9 mouse cellular contexts compared by ENCODE assay signal in genomic region chr1:131089525-131090127, GRCm38 (mm10). TPM values are rescaled to one million over a fixed set of nuclear protein-coding genes. Genes with fewer than 3 reads are reported as not detected.
A peak's percentile ranks its signal among the peaks of the same experiment; 100 is the strongest.
DNase-seq lines count a peak whose midpoint lies in the region; ATAC-seq lines count a peak whose summit lies in the region.
"Had no signal": no experiment of that assay in that cellular context is flagged by ENCODE, and none has a peak within 500 bp of the region (broad histone marks: within the 10 kb centered on the region; RNA-seq: fewer than 3 reads in every experiment).

No protein-coding gene starts in this region.

- no peak for DNase-seq in midbrain, embryonic 10.5 days (ENCODE audit: low spot score)
- no peak for DNase-seq in embryonic facial prominence, embryonic 14.5 days (ENCODE audit: low spot score)
- peak; percentile 83 for DNase-seq in skeletal muscle tissue, adult 2 months (ENCODE audit: low read depth, low spot score)
- no peak for DNase-seq in yolk sac, embryonic 10.5 days (ENCODE audit: low spot score)
- no peak for DNase-seq in cerebellum, postnatal 10 days
- DNase-seq in right cerebral cortex, adult 18-20 months: no peak
- DNase-seq: layer of hippocampus, postnatal 36 days had no signal

- peaks cover 99% of the 10 kb centered on the region for H3K4me1 ChIP-seq in midbrain, embryonic 10.5 days
- H3K4me1 ChIP-seq in midbrain, embryonic 16.5 days (ENCODE audit: control insufficient read depth, insufficient read depth, low read length): peaks cover 48% of the 10 kb centered on the region
- peaks cover 57% of the 10 kb centered on the region for H3K4me1 ChIP-seq in embryonic facial prominence, embryonic 14.5 days (ENCODE audit: control insufficient read depth, insufficient read depth, low read length)
- peaks cover 76% of the 10 kb centered on the region for H3K4me1 ChIP-seq in limb, embryonic 12.5 days (replicated peaks)

- no peak overlapping the region for H3K9ac ChIP-seq in midbrain, embryonic 16.5 days (ENCODE audit: low read depth, low read length)
- no peak overlapping the region for H3K9ac ChIP-seq in embryonic facial prominence, embryonic 14.5 days (ENCODE audit: low read depth, low read length)
- no peak overlapping the region for H3K9ac ChIP-seq in limb, embryonic 12.5 days (replicated peaks)

- H3K4me2 ChIP-seq in midbrain, embryonic 16.5 days (ENCODE audit: low read length): no peak overlapping the region
- no peak overlapping the region for H3K4me2 ChIP-seq in embryonic facial prominence, embryonic 14.5 days (ENCODE audit: low read depth, low read length)
- no peak overlapping the region for H3K4me2 ChIP-seq in limb, embryonic 12.5 days

- peak overlapping the region; percentile 67; the same call in 1 of the 2 replicates for H3K27ac ChIP-seq in midbrain, embryonic 10.5 days (replicated peaks)
- no peak overlapping the region for H3K27ac ChIP-seq in midbrain, embryonic 16.5 days (ENCODE audit: low read length)
- H3K27ac ChIP-seq in embryonic facial prominence, embryonic 14.5 days (replicated peaks; ENCODE audit: low read depth, low read length): no peak overlapping the region
- H3K27ac ChIP-seq in limb, embryonic 12.5 days: peak overlapping the region; percentile 17; the same call in 1 of the 2 replicates

- H3K4me3 ChIP-seq in midbrain, embryonic 10.5 days: no peak overlapping the region
- H3K4me3 ChIP-seq in midbrain, embryonic 16.5 days (ENCODE audit: low read depth, low read length): no peak overlapping the region
- H3K4me3 ChIP-seq in embryonic facial prominence, embryonic 14.5 days (ENCODE audit: low read depth, low read length): no peak overlapping the region
- no peak overlapping the region for H3K4me3 ChIP-seq in limb, embryonic 12.5 days (replicated peaks)

- H3K27me3 ChIP-seq in midbrain, embryonic 10.5 days (ENCODE audit: low read depth, poor library complexity, severe bottlenecking): no peaks in the 10 kb centered on the region
- H3K27me3 ChIP-seq in midbrain, embryonic 16.5 days (ENCODE audit: control insufficient read depth, insufficient read depth, low read depth, low read length): no peaks in the 10 kb centered on the region
- H3K27me3 ChIP-seq in embryonic facial prominence, embryonic 14.5 days (replicated peaks; ENCODE audit: control insufficient read depth, insufficient read depth, low read length): no peaks in the 10 kb centered on the region
- H3K27me3 ChIP-seq in limb, embryonic 12.5 days: no peaks in the 10 kb centered on the region

- peaks cover 5% of the 10 kb centered on the region for H3K36me3 ChIP-seq in midbrain, embryonic 10.5 days
- H3K36me3 ChIP-seq in midbrain, embryonic 16.5 days (ENCODE audit: control insufficient read depth, insufficient read depth, low read length): no peaks in the 10 kb centered on the region
- H3K36me3 ChIP-seq in embryonic facial prominence, embryonic 14.5 days (ENCODE audit: control insufficient read depth, insufficient read depth, low read length): no peaks in the 10 kb centered on the region
- H3K36me3 ChIP-seq in limb, embryonic 12.5 days: no peaks in the 10 kb centered on the region

- H3K9me3 ChIP-seq in midbrain, embryonic 10.5 days (replicated peaks): no peaks in the 10 kb centered on the region
- no peaks in the 10 kb centered on the region for H3K9me3 ChIP-seq in midbrain, embryonic 16.5 days (replicated peaks; ENCODE audit: control insufficient read depth, low read length, poor library complexity, severe bottlenecking)
- H3K9me3 ChIP-seq in embryonic facial prominence, embryonic 14.5 days (ENCODE audit: control insufficient read depth, low read length): no peaks in the 10 kb centered on the region
- no peaks in the 10 kb centered on the region for H3K9me3 ChIP-seq in limb, embryonic 12.5 days

- WGBS in midbrain, embryonic 10.5 days: 90% methylated on average over 2 of the region's 2 CpGs
- WGBS in midbrain, embryonic 16.5 days: 90% methylated on average over 2 of the region's 2 CpGs
- WGBS in embryonic facial prominence, embryonic 14.5 days: 71% methylated on average over 2 of the region's 2 CpGs
- 79% methylated on average over 2 of the region's 2 CpGs for WGBS in limb, embryonic 12.5 days

- no peak for ATAC-seq in midbrain, embryonic 16.5 days
- ATAC-seq in embryonic facial prominence, embryonic 14.5 days (ENCODE audit: low read depth): peak; percentile 21; the same call in 1 of the 2 replicates
- no peak for ATAC-seq in limb, embryonic 12.5 days (ENCODE audit: insufficient number of reproducible peaks, insufficient read depth, low FRiP score, low TSS enrichment, low read depth)

RNA-seq across cellular contexts. Expression of gene Mapkapk2, which starts 8.0 kb away (rescaled TPM):
- polyA plus RNA-seq in midbrain, embryonic 10.5 days (2016; fragmentation: Nextera tagmentation; extraction: Ambion mirVana): 50.9 and 55.7 TPM in 2 replicates
- 12.6 and 14.9 TPM in 2 replicates for polyA plus RNA-seq in midbrain, embryonic 16.5 days (2015; fragmentation: Nextera tagmentation; extraction: Ambion mirVana)
- polyA plus RNA-seq in embryonic facial prominence, embryonic 14.5 days (2014; fragmentation: Nextera tagmentation; extraction: Ambion mirVana): 47.8 and 48.0 TPM in 2 replicates
- 56.3 and 58.9 TPM in 2 replicates for polyA plus RNA-seq in limb, embryonic 12.5 days (2016; fragmentation: Nextera tagmentation; extraction: Ambion mirVana)

RNA-seq across cellular contexts. Expression of gene Dyrk3, which starts 48.5 kb away (rescaled TPM):
- 15.4 and 18.1 TPM in 2 replicates for polyA plus RNA-seq in midbrain, embryonic 10.5 days (2016; fragmentation: Nextera tagmentation; extraction: Ambion mirVana)
- polyA plus RNA-seq in midbrain, embryonic 16.5 days (2015; fragmentation: Nextera tagmentation; extraction: Ambion mirVana): 14.1 and 17.4 TPM in 2 replicates
- polyA plus RNA-seq in embryonic facial prominence, embryonic 14.5 days (2014; fragmentation: Nextera tagmentation; extraction: Ambion mirVana): 3.1 and 4.3 TPM in 2 replicates
- polyA plus RNA-seq in limb, embryonic 12.5 days (2016; fragmentation: Nextera tagmentation; extraction: Ambion mirVana): 3.9 and 5.5 TPM in 2 replicates

Comparison
In these comparisons a context has a peak if more than half of its experiments do, and no peak if none do; other contexts are left out.
1. H3K27ac ChIP-seq: peak in midbrain, embryonic 10.5 days (single experiment) and limb, embryonic 12.5 days (single experiment); none in midbrain, embryonic 16.5 days (single experiment) and embryonic facial prominence, embryonic 14.5 days (single experiment).